Mouse (Mus musculus) retina, adult 2 months (tissue): ENCODE measurements around the gene Slx4.
"Not testable (repeated sequence)": the region's sequence is repeated elsewhere in the genome, so short reads cannot be mapped to it uniquely, and the experiment has no call there.

Experiments used
- DNase-seq: peaks from one replicate; pipeline ENCODE4 v3.0.0-alpha.2; 2012; ENCODE audit warnings: low read depth, low spot score

Slx4 gene

GRCm38 (mm10) chr16:4012882-4013570 is 9.5 kb upstream of the Slx4 start:
- no peak for DNase-seq

- no peak for DNase-seq
Measured at GRCm38 (mm10) chr16:3988410-3988809, 15.2 kb downstream of the Slx4 start.

GRCm38 (mm10) chr16:3983146-3983700 is 20.3 kb downstream of the Slx4 start:
- no peak for DNase-seq

GRCm38 (mm10) chr16:3982173-3982572 is 21.4 kb downstream of the Slx4 start:
- no peak for DNase-seq

GRCm38 (mm10) chr16:3976712-3977111 is 26.9 kb downstream of the Slx4 start:
- no peak for DNase-seq

- DNase-seq = no peak
Measured at GRCm38 (mm10) chr16:3976251-3976671, 27.3 kb downstream of the Slx4 start, which contains the start of gene Nlrc3. Gene Nlrc3 (minus strand): TSS chr16:3976632.

GRCm38 (mm10) chr16:3975658-3976057 is 27.9 kb downstream of the Slx4 start:
- no peak for DNase-seq

- not testable (repeated sequence) for DNase-seq
Measured at GRCm38 (mm10) chr16:3974456-3974855, 29.1 kb downstream of the Slx4 start.

- DNase-seq = no peak
Measured at GRCm38 (mm10) chr16:3965534-3965933, 38.0 kb downstream of the Slx4 start.

GRCm38 (mm10) chr16:3964990-3965389 is 38.6 kb downstream of the Slx4 start:
- no peak for DNase-seq

GRCm38 (mm10) chr16:3959261-3959660 is 44.3 kb downstream of the Slx4 start:
- no peak for DNase-seq

- no peak for DNase-seq
Measured at GRCm38 (mm10) chr16:3956369-3956768, 47.2 kb downstream of the Slx4 start.

- no peak for DNase-seq
Measured at GRCm38 (mm10) chr16:3951141-3951540, 52.4 kb downstream of the Slx4 start.

- DNase-seq = no peak
Measured at GRCm38 (mm10) chr16:3934701-3935100, 68.9 kb downstream of the Slx4 start.

GRCm38 (mm10) chr16:3934091-3934490 is 69.5 kb downstream of the Slx4 start:
- no peak for DNase-seq

GRCm38 (mm10) chr16:3933536-3933935 is 70.0 kb downstream of the Slx4 start:
- no peak for DNase-seq

- DNase-seq = no peak
Measured at GRCm38 (mm10) chr16:3929151-3929550, 74.4 kb downstream of the Slx4 start.
